Mouse (Mus musculus) embryonic fibroblast, embryonic 13.5 days (primary cell): ENCODE data around the gene Lmod3. TPM values are rescaled to one million over a fixed set of nuclear protein-coding genes. Genes with fewer than 3 reads are reported as not detected.

Source experiments
- H3K27ac ChIP-seq: 2 replicates; pipeline ENCODE4 v1.5.1; 2012; ENCODE audit warnings: low read length, control low read depth, inconsistent platforms; ENCODE audit not compliant: insufficient read depth
- H3K4me1 ChIP-seq: 2 replicates; pipeline ENCODE4 v1.6.1; 2011; ENCODE audit warnings: low read length; ENCODE audit not compliant: control insufficient read depth, insufficient read depth
- H3K4me3 ChIP-seq: 2 replicates; pipeline ENCODE4 v1.5.1; 2011; ENCODE audit warnings: mild to moderate bottlenecking, control low read depth, low read length; ENCODE audit not compliant: insufficient read depth
- CTCF ChIP-seq: IDR thresholded peaks from 2 replicates; pipeline ENCODE4 v1.5.1; 2011; ENCODE audit warnings: mild to moderate bottlenecking, control low read depth, low read length, moderate library complexity, borderline replicate concordance; ENCODE audit not compliant: insufficient read depth
- POLR2A ChIP-seq: IDR thresholded peaks from 2 replicates; pipeline ENCODE4 v1.6.1; 2011; ENCODE audit warnings: low read depth, mild to moderate bottlenecking, control low read depth, low read length, moderate library complexity
- polyA plus RNA-seq: library from polyadenylated mRNA; stranded (reverse); fragments of >200 nt; gene quantifications from 2 replicates; pipeline ENCODE4 v1.2.4, GENCODE M21; 2011; ENCODE audit warnings: low read depth; ENCODE audit not compliant: missing spikeins, insufficient read length

Gene Lmod3
- polyA plus RNA-seq, 1 experiment: not detected

- Histone ChIP-seq H3K27ac (peak within 1 kb of the TSS; percentile 63), H3K4me3 (peak within 1 kb of the TSS; percentile 98), H3K4me1 (peaks cover 14% of the 10 kb centered on the region)
- peak; percentile 90 for TF ChIP-seq POLR2A
- no peak for TF ChIP-seq CTCF
These were observed 47.1 kb downstream of the Lmod3 start, which contains the start of gene Uba3 for GRCm38 (mm10) chr6:97205439-97205885. Gene Uba3, minus strand, starts transcription at chr6:97205647.

GRCm38 (mm10) chr6:97204952-97205351 is 47.6 kb downstream of the Lmod3 start:
- Histone ChIP-seq H3K4me3 (peak overlapping the region; percentile 98), H3K27ac (peak overlapping the region; percentile 63), H3K4me1 (peaks cover 13% of the 10 kb centered on the region)
- no peak for TF ChIP-seq CTCF
- TF ChIP-seq POLR2A: no peak

- no peak for TF ChIP-seq CTCF
- 0 out of 2 replicates have a peak, but pooled peaks have one; percentile 16 for TF ChIP-seq POLR2A
- Histone ChIP-seq H3K4me3 (peak overlapping the region; percentile 98), H3K27ac (peak overlapping the region; percentile 63), H3K4me1 (peaks cover 10% of the 10 kb centered on the region)
These were observed 48.2 kb downstream of the Lmod3 start for GRCm38 (mm10) chr6:97204252-97204869.

GRCm38 (mm10) chr6:97202477-97202876 is 50.1 kb downstream of the Lmod3 start:
- TF ChIP-seq POLR2A (no peak), CTCF (no peak)
- Histone ChIP-seq H3K27ac (no peak overlapping the region), H3K4me3 (no peak overlapping the region)

GRCm38 (mm10) chr6:97200437-97200836 is 52.1 kb downstream of the Lmod3 start:
- TF ChIP-seq CTCF: no peak
- TF ChIP-seq POLR2A: no peak
- Histone ChIP-seq H3K4me1 (peaks cover 6% of the 10 kb centered on the region), H3K27ac (no peak overlapping the region), H3K4me3 (no peak overlapping the region)

More at GRCm38 (mm10) chr6:97202477-97202876, 50.1 kb downstream of the Lmod3 start:
- H3K4me1 ChIP-seq: peaks cover 10% of the 10 kb centered on the region

Other genes starting within 250 kb of the Lmod3 start
- gene Fam19a4, start 192.3 kb downstream of the Lmod3 start, polyA plus RNA-seq: not detected in 2 replicates
- gene Eogt, start 103.6 kb downstream of the Lmod3 start, polyA plus RNA-seq: 40.3 and 44.5 TPM in 2 replicates
- gene Tmf1, start 73.6 kb downstream of the Lmod3 start, polyA plus RNA-seq: 55.8 and 62.6 TPM in 2 replicates
- 136 and 147 TPM in 2 replicates for gene Uba3, start 47.1 kb downstream of the Lmod3 start, polyA plus RNA-seq
- gene Arl6ip5, start 42.1 kb downstream of the Lmod3 start, polyA plus RNA-seq: 140 and 204 TPM in 2 replicates